Mouse (Mus musculus) liver, embryonic 16.5 days (tissue): ENCODE results near the gene Pld1. TPM values are rescaled to one million over a fixed set of nuclear protein-coding genes. Genes with fewer than 3 reads are reported as not detected.
A peak's percentile ranks its signal among the peaks of the same experiment; 100 is the strongest.
"Not testable (repeated sequence)": the region's sequence is repeated elsewhere in the genome, so short reads cannot be mapped to it uniquely, and the experiment has no call there.

ENCODE experiments used
- ATAC-seq: fragments of 200-750 bp; cut with Nextera tagmentation; 2 replicates; pipeline ENCODE4 v1.8.0; 2017; ENCODE audit warnings: low read depth, mild to moderate bottlenecking, moderate number of reproducible peaks, moderate library complexity
- H3K27ac ChIP-seq: fragments of 300-500 bp; sonication (generic); 2 replicates; pipeline ENCODE4 v1.5.1; 2014; ENCODE audit warnings: mild to moderate bottlenecking, low read length
- H3K27me3 ChIP-seq: fragments of 300-500 bp; sonication (generic); 2 replicates; pipeline ENCODE4 v1.6.1; 2014; ENCODE audit warnings: low read depth, low read length, mixed read lengths; ENCODE audit not compliant: control insufficient read depth, insufficient read depth
- H3K36me3 ChIP-seq: fragments of 300-500 bp; sonication (generic); 2 replicates; pipeline ENCODE4 v1.6.1; 2014; ENCODE audit warnings: mild to moderate bottlenecking; ENCODE audit not compliant: control insufficient read depth, insufficient read depth
- H3K4me1 ChIP-seq: fragments of 300-500 bp; sonication (generic); 2 replicates; pipeline ENCODE4 v1.6.1; 2014; ENCODE audit warnings: low read depth, low read length, mixed read lengths; ENCODE audit not compliant: control insufficient read depth
- H3K4me2 ChIP-seq: fragments of 300-500 bp; sonication (generic); 2 replicates; pipeline ENCODE4 v1.6.1; 2014; ENCODE audit warnings: low read depth, low read length, mixed read lengths
- H3K4me3 ChIP-seq: fragments of 300-500 bp; sonication (generic); 2 replicates; pipeline ENCODE4 v1.5.1; 2014; ENCODE audit warnings: low read depth, mild to moderate bottlenecking, low read length
- H3K9ac ChIP-seq: fragments of 300-500 bp; sonication (generic); 2 replicates; pipeline ENCODE4 v1.6.1; 2014; ENCODE audit warnings: low read depth, low read length
- H3K9me3 ChIP-seq: fragments of 300-500 bp; sonication (generic); replicated peaks from 2 replicates; pipeline ENCODE4 v1.6.1; 2016; ENCODE audit warnings: low read length; ENCODE audit not compliant: control insufficient read depth
- WGBS: fragments of 180-500 bp; shearing (Covaris S2); extraction: QIAGEN DNeasy Blood & Tissue Kit; methylation state at CpG from one replicate; pipeline ENCODE4 v1.1.7; 2014; ENCODE audit not compliant: insufficient replicate concordance; 5-methylcytosine and 5-hydroxymethylcytosine counted together
- polyA plus RNA-seq: library from polyadenylated mRNA; unstranded; fragments of >200 nt; fragmentation: Nextera tagmentation; extraction: Ambion mirVana; gene quantifications from 2 replicates; pipeline ENCODE4 v1.2.1, GENCODE M21; 2015

The Pld1 gene
- polyA plus RNA-seq, 1 experiment from 2014 or later, result 6.8 TPM

DNA sequence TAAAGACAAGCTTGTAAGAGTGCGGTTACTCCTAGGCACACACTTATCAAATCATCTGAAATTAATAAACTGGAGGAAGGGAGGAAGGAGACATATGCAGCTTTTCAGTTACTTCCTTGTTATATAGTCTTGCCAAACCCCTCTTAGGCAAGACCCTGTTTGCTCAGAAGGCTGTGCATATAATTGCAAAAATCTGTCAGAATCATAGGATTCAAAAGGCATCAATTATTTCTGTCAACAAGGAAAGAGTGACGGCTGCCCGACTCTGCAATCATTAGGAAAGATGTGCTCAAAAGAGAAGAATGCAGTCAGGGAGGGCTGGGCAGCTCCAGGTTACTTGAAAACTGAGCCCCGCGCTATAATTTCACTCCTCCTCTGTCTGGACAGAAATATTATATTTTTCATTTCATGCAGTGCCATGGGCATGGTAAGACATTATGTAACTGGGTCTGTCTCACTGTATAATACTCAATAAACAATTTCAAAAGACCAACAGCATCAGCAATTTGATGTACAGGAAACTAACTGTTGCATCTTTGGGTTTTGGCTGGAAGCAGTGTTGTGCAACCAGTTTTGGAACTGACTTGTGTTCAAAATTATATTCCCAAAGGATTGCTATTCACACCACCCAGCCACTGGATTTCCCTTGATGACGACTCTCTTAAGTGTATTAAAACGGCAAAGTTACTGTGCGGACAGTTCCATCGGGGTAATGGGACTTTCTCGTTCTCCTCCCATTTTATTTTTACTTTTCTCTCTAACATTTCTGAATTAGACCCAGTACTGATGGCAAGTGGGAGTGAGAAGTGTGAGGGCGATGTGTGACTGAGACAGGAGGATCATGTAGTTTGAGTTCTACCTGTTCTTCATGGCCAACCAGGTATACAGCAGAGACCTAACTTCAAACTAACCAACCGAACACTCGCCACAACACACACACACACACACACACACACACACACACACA is 1.1 kb upstream of the Pld1 start:
- H3K9ac ChIP-seq, result no peak overlapping the region
- no peak overlapping the region for H3K27ac ChIP-seq
- H3K4me1 ChIP-seq, result no peaks in the 10 kb centered on the region; the same call in none of the 2 replicates
- no peaks in the 10 kb centered on the region for H3K9me3 ChIP-seq
- ATAC-seq, result no peak
- H3K4me2 ChIP-seq, result peak overlapping the region; percentile 52; the same call in 1 of the 2 replicates
- H3K4me3 ChIP-seq, result no peak overlapping the region
- no peaks in the 10 kb centered on the region for H3K36me3 ChIP-seq
- 67% methylated on average over 13 of the region's 13 CpGs for WGBS
- peaks cover 5% of the 10 kb centered on the region for H3K27me3 ChIP-seq

- no peaks in the 10 kb centered on the region; the same call in none of the 2 replicates for H3K4me1 ChIP-seq
- H3K9me3 ChIP-seq, result no peaks in the 10 kb centered on the region
- H3K27me3 ChIP-seq, result peaks cover 5% of the 10 kb centered on the region
- 50% methylated on average over 3 of the region's 3 CpGs for WGBS
- no peak overlapping the region for H3K4me3 ChIP-seq
- H3K36me3 ChIP-seq, result no peaks in the 10 kb centered on the region
- H3K4me2 ChIP-seq, result no peak overlapping the region
- H3K9ac ChIP-seq, result no peak overlapping the region
- ATAC-seq, result no peak
- no peak overlapping the region for H3K27ac ChIP-seq
Measured at GRCm38 (mm10) chr3:27941634-27942033, 3.1 kb downstream of the Pld1 start.

DNA sequence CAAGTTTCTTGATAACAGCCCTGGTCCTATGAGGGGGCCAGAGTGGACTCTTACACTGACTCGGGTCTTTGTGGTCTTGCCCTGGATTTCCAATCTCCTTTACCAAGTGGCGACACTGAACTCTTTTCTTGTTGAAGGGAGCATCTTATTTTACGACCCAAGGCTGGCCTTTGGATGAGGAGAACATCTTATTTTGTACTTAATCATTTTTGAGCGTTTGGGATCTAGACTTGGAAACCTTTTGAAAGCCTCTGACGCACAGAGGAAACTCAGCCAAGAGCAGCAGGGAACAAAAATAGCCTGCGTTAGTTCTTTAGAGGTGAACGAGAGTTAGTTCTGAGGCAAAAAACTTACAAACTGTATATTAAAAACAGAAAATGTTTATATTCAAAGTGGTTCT is 4.5 kb downstream of the Pld1 start:
- H3K36me3 ChIP-seq, result no peaks in the 10 kb centered on the region
- 63% methylated on average over 7 of the region's 7 CpGs for WGBS
- no peak overlapping the region for H3K27ac ChIP-seq
- H3K9ac ChIP-seq, result no peak overlapping the region
- no peak overlapping the region for H3K4me2 ChIP-seq
- H3K4me3 ChIP-seq, result no peak overlapping the region
- H3K9me3 ChIP-seq, result no peaks in the 10 kb centered on the region
- no peak for ATAC-seq
- H3K27me3 ChIP-seq, result peaks cover 5% of the 10 kb centered on the region
- no peaks in the 10 kb centered on the region; the same call in none of the 2 replicates for H3K4me1 ChIP-seq

DNA sequence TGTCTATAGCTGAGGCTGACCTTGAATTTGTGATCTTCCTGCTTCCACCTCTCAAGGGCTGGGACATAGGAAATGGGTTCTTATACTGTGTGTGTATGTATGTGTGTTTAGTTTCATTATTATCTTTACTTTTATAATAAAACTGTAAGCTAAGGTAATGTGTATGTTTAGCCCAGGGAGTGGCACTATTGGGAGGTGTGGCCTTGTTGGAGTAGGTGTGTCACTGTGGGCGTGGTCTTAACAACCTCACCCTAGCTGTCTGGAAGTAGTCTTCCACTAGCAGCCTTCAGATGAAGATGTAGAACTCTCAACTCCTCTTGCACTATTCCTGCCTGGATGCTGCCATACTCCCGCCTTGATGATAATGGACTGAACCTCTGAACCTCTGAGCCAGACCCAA is 6.9 kb downstream of the Pld1 start:
- 59% methylated on average over 2 of the region's 2 CpGs for WGBS
- not testable (repeated sequence) for H3K36me3 ChIP-seq, ATAC-seq

DNA sequence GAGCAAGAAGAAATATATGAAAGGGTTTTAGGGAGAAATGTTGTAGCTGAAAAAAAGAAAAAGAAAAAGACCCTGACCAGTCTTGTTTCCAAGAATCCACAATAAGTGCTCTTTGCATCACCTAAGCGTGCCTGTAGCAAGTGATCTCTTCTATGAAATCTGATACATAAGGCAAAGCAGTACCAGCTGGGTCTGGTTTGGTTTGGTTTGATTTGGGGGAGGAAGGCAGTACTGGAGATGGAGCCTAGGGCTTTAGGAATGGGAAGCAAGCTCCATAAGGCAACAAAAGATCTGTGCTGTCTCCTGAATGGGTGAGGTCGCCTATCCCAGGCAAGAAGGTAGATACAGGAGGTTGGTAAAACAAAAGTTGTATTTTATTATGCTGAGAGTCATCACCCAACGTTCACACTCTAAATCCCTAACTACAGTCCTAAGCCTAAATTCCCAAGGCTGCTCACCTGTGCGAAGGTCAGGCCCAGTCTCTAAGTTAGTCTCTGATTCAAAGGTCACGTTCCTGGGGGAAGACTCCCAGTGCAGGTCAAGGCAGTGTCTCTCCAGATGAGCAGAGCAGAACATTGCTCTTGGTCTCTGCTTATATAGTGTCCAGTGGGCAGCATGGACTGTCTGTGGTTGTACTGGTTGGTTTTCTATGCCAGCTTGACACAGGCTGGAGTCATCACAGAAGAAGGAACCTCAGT is 10.8 kb downstream of the Pld1 start:
- WGBS, result 60% methylated on average over 5 of the region's 5 CpGs
- H3K27ac ChIP-seq, result no peak overlapping the region

More for the DNA sequence above, 6.9 kb downstream of the Pld1 start:
- H3K4me3 ChIP-seq, H3K9me3 ChIP-seq, H3K9ac ChIP-seq, H3K4me2 ChIP-seq, H3K27me3 ChIP-seq, H3K4me1 ChIP-seq, H3K27ac ChIP-seq: not testable (repeated sequence)

GRCm38 (mm10) chr3:27949873-27950250 is 11.4 kb downstream of the Pld1 start:
- Histone ChIP-seq H3K9ac (no peak overlapping the region), H3K36me3 (no peaks in the 10 kb centered on the region), H3K4me2 (no peak overlapping the region), H3K27ac (no peak overlapping the region), H3K27me3 (no peaks in the 10 kb centered on the region), H3K4me3 (no peak overlapping the region), H3K4me1 (no peaks in the 10 kb centered on the region), H3K9me3 (no peaks in the 10 kb centered on the region)
- WGBS, result 54% methylated on average over 6 of the region's 6 CpGs
- no peak for ATAC-seq

More for the DNA sequence above, 10.8 kb downstream of the Pld1 start:
- Histone ChIP-seq H3K4me2 (no peak overlapping the region), H3K36me3 (no peaks in the 10 kb centered on the region), H3K4me3 (no peak overlapping the region), H3K9ac (no peak overlapping the region), H3K27me3 (no peaks in the 10 kb centered on the region), H3K9me3 (no peaks in the 10 kb centered on the region), H3K4me1 (no peaks in the 10 kb centered on the region)
- no peak for ATAC-seq

DNA sequence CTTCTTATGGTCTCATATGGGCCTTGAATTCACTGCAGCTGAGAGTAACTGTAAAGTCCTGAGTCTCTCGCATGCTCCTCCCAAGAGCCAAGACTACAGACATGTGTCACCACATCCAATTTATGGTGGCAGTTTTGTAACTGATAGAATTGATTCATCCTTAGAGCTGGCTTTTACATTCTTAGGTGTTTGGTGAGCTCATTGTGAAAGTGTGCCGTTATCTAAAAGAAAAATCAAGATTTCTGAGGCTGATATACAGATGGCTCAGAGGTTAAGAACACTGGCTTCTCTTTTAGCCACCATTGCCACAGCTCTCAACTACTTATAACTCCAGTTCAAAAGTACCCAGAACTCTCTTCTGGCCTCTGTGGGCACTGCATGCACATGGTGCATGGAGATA is 12.2 kb downstream of the Pld1 start:
- H3K4me2 ChIP-seq, result no peak overlapping the region
- no peaks in the 10 kb centered on the region for H3K27me3 ChIP-seq
- no peak for ATAC-seq
- H3K4me1 ChIP-seq, result no peaks in the 10 kb centered on the region
- WGBS, result 66% methylated on average over 2 of the region's 2 CpGs
- no peak overlapping the region for H3K4me3 ChIP-seq
- no peaks in the 10 kb centered on the region for H3K36me3 ChIP-seq
- no peaks in the 10 kb centered on the region for H3K9me3 ChIP-seq
- no peak overlapping the region for H3K9ac ChIP-seq
- H3K27ac ChIP-seq, result no peak overlapping the region

- Histone ChIP-seq H3K9ac (no peak overlapping the region), H3K4me3 (no peak overlapping the region), H3K27ac (no peak overlapping the region), H3K4me2 (no peak overlapping the region), H3K9me3 (no peaks in the 10 kb centered on the region), H3K27me3 (no peaks in the 10 kb centered on the region), H3K4me1 (no peaks in the 10 kb centered on the region), H3K36me3 (no peaks in the 10 kb centered on the region)
- 58% methylated on average over 4 of the region's 4 CpGs for WGBS
- ATAC-seq, result no peak
Measured at GRCm38 (mm10) chr3:27951721-27952120, 13.2 kb downstream of the Pld1 start.

DNA sequence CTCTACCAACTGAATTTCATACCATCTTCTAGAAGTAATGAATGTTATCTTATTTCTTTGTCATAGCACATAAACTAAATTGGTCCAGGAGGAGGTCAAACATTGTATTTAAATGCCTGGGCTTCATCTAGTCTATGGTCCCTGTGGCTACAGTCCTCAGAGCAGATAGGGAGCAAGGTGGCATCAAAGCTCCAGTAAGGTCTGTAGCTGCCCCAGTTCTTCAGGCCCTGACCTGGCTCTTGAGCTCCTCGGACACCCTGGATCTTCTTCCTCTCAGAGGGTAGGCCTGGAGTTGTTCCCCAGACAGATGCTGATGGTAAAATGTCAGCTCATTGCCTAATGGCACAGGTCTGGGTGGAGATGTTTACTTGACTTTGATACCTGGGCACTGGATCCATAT is 17.5 kb downstream of the Pld1 start:
- WGBS, result 67% methylated on average over 1 of the region's 1 CpGs
- Histone ChIP-seq H3K4me2 (no peak overlapping the region), H3K4me1 (no peaks in the 10 kb centered on the region), H3K9me3 (no peaks in the 10 kb centered on the region), H3K36me3 (no peaks in the 10 kb centered on the region), H3K4me3 (no peak overlapping the region), H3K9ac (no peak overlapping the region), H3K27ac (no peak overlapping the region), H3K27me3 (no peaks in the 10 kb centered on the region)
- ATAC-seq, result no peak
